Mouse (Mus musculus) cerebellum, postnatal 25 days (tissue): ENCODE data around the gene Lypd6b.

Source experiments
- DNase-seq, 2 experiments: peaks; one replicate each; pipeline ENCODE4 v3.0.0; 2021; ENCODE audit warnings: mixed read lengths in 2 of 2

Lypd6b gene

GRCm38 (mm10) chr2:49957449-49957848 is 170.0 kb downstream of the Lypd6b start:
- peak in 1 of 2 experiments; percentile 3 for DNase-seq

GRCm38 (mm10) chr2:49961991-49962390 is 174.5 kb downstream of the Lypd6b start:
- DNase-seq, result no peak

- no peak for DNase-seq
Measured at GRCm38 (mm10) chr2:49964899-49965298, 177.4 kb downstream of the Lypd6b start.

- no peak for DNase-seq
Measured at GRCm38 (mm10) chr2:49967748-49968147, 180.3 kb downstream of the Lypd6b start.

GRCm38 (mm10) chr2:49970990-49971389 is 183.5 kb downstream of the Lypd6b start:
- no peak for DNase-seq

- no peak for DNase-seq
Measured at GRCm38 (mm10) chr2:49978606-49979005, 191.1 kb downstream of the Lypd6b start.

GRCm38 (mm10) chr2:49979991-49980390 is 192.5 kb downstream of the Lypd6b start:
- DNase-seq, result no peak

GRCm38 (mm10) chr2:49983021-49983420 is 195.5 kb downstream of the Lypd6b start:
- DNase-seq, result peak; percentile 39 to 69

GRCm38 (mm10) chr2:49984780-49985179 is 197.3 kb downstream of the Lypd6b start:
- DNase-seq, result no peak

- DNase-seq, result no peak
Measured at GRCm38 (mm10) chr2:49995841-49996240, 208.4 kb downstream of the Lypd6b start.

GRCm38 (mm10) chr2:49997216-49997615 is 209.7 kb downstream of the Lypd6b start:
- DNase-seq, result no peak
